Mouse (Mus musculus): ENCODE results near the gene Gm20388. TPM values are rescaled to one million over a fixed set of nuclear protein-coding genes. Genes with fewer than 3 reads are reported as not detected.

Gene Gm20388
- polyA plus RNA-seq, 1 experiment from 2014 or later = 47.1 TPM

- 69% methylated on average over 7 of the region's 7 CpGs for WGBS (ENCODE audit: missing documents)
- no peak overlapping the region for H3K27ac ChIP-seq
- no peaks in the 10 kb centered on the region for H3K79me2 ChIP-seq (ENCODE audit: inconsistent target)
- no peaks in the 10 kb centered on the region for H3K36me3 ChIP-seq (ENCODE audit: inconsistent target)
- H3K4me3 ChIP-seq (ENCODE audit: inconsistent target) = no peak overlapping the region
Measured at GRCm38 (mm10) chr8:120404609-120405036, 494.0 kb downstream of the Gm20388 start.

GRCm38 (mm10) chr8:120406008-120406632, 495.5 kb downstream of the Gm20388 start:
- 64% methylated on average over 12 of the region's 12 CpGs for WGBS (ENCODE audit: missing documents)
- H3K4me3 ChIP-seq (ENCODE audit: inconsistent target) = no peak overlapping the region
- H3K27ac ChIP-seq = no peak overlapping the region

GRCm38 (mm10) chr8:120407701-120408240, 497.1 kb downstream of the Gm20388 start:
- 63% methylated on average over 9 of the region's 9 CpGs for WGBS (ENCODE audit: missing documents)
- no peak overlapping the region for H3K4me3 ChIP-seq (ENCODE audit: inconsistent target)
- H3K79me2 ChIP-seq (ENCODE audit: inconsistent target) = no peaks in the 10 kb centered on the region
- no peak overlapping the region for H3K27ac ChIP-seq
- no peaks in the 10 kb centered on the region for H3K36me3 ChIP-seq (ENCODE audit: inconsistent target)

More at GRCm38 (mm10) chr8:120406008-120406632, 495.5 kb downstream of the Gm20388 start:
- no peaks in the 10 kb centered on the region for H3K36me3 ChIP-seq (ENCODE audit: inconsistent target)
- no peaks in the 10 kb centered on the region for H3K79me2 ChIP-seq (ENCODE audit: inconsistent target)

- Histone ChIP-seq H3K4me3 (ENCODE audit: inconsistent target) (no peak overlapping the region), H3K36me3 (ENCODE audit: inconsistent target) (no peaks in the 10 kb centered on the region), H3K27ac (no peak overlapping the region), H3K79me2 (ENCODE audit: inconsistent target) (no peaks in the 10 kb centered on the region)
- 72% methylated on average over 14 of the region's 14 CpGs for WGBS (ENCODE audit: missing documents)
Measured at GRCm38 (mm10) chr8:120408241-120409215, 497.9 kb downstream of the Gm20388 start.

DNA sequence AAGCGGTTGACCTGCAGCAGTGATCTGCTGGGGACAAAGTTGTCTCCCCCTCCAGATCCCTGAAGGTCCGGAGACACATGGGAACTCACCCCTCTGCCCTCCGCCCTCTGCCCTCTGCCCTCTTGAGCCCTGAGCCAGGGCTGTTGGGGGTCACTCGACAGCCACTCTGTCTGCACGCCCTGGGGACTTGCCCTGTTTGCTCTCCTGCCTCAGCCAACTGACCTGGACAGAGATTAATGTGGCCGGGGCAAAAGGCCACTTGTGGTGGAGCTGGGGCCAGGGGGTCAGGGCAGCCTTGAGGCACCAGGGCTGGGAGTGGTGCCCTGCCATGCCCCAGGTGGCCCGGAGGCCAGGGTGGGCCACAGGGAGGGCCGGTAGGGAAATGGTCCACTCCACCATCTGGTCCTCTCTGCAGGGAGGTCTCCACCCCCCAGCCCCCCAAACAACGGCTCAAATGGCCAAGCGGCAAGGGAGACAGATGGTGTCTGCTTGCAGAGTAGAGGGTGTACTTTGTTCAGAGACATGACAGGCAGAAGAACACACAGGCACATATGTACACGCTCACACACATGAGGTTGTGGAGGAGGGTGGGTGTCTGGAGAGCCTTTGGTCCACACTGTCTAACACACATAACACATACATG, 498.9 kb downstream of the Gm20388 start:
- no peak overlapping the region for H3K4me3 ChIP-seq (ENCODE audit: inconsistent target)

DNA sequence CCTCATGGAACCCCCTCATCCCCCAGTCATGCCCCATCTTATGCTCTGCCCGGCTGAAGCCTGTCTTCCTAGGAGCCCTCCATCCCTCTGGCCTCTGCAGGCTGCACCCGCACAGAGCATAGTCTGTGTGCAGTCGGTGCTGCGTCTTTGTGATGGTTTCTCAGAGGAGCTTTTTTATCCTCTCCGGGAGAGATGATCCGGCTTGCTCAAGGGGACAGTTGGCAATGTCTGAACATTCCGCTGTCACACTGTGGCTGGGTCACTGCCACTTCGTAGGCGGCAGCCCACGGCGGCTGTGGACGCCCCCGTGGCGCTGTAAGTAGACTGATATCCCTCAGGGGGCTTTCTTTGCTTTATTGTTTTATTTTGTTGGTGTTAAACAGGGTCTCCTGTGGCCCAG, 500.4 kb downstream of the Gm20388 start:
- Histone ChIP-seq H3K79me2 (ENCODE audit: inconsistent target) (no peaks in the 10 kb centered on the region), H3K36me3 (ENCODE audit: inconsistent target) (no peaks in the 10 kb centered on the region)

More for the DNA sequence above, 498.9 kb downstream of the Gm20388 start:
- no peak overlapping the region for H3K27ac ChIP-seq
- WGBS (ENCODE audit: missing documents) = 95% methylated on average over 10 of the region's 11 CpGs
- H3K79me2 ChIP-seq (ENCODE audit: inconsistent target) = no peaks in the 10 kb centered on the region
- H3K36me3 ChIP-seq (ENCODE audit: inconsistent target) = no peaks in the 10 kb centered on the region

GRCm38 (mm10) chr8:120411862-120412261, 501.2 kb downstream of the Gm20388 start:
- WGBS (ENCODE audit: missing documents) = 93% methylated on average over 8 of the region's 8 CpGs

More for the DNA sequence above, 500.4 kb downstream of the Gm20388 start:
- Histone ChIP-seq H3K4me3 (ENCODE audit: inconsistent target) (no peak overlapping the region), H3K27ac (no peak overlapping the region)
- WGBS (ENCODE audit: missing documents) = 92% methylated on average over 12 of the region's 14 CpGs

GRCm38 (mm10) chr8:120412357-120412756, 501.7 kb downstream of the Gm20388 start:
- H3K27ac ChIP-seq = no peak overlapping the region
- WGBS (ENCODE audit: missing documents) = 92% methylated on average over 4 of the region's 4 CpGs
- no peak overlapping the region for H3K4me3 ChIP-seq (ENCODE audit: inconsistent target)
- no peaks in the 10 kb centered on the region for H3K36me3 ChIP-seq (ENCODE audit: inconsistent target)
- H3K79me2 ChIP-seq (ENCODE audit: inconsistent target) = no peaks in the 10 kb centered on the region

More at GRCm38 (mm10) chr8:120411862-120412261, 501.2 kb downstream of the Gm20388 start:
- no peak overlapping the region for H3K27ac ChIP-seq
- H3K4me3 ChIP-seq (ENCODE audit: inconsistent target) = no peak overlapping the region
- H3K36me3 ChIP-seq (ENCODE audit: inconsistent target) = no peaks in the 10 kb centered on the region
- no peaks in the 10 kb centered on the region for H3K79me2 ChIP-seq (ENCODE audit: inconsistent target)

DNA sequence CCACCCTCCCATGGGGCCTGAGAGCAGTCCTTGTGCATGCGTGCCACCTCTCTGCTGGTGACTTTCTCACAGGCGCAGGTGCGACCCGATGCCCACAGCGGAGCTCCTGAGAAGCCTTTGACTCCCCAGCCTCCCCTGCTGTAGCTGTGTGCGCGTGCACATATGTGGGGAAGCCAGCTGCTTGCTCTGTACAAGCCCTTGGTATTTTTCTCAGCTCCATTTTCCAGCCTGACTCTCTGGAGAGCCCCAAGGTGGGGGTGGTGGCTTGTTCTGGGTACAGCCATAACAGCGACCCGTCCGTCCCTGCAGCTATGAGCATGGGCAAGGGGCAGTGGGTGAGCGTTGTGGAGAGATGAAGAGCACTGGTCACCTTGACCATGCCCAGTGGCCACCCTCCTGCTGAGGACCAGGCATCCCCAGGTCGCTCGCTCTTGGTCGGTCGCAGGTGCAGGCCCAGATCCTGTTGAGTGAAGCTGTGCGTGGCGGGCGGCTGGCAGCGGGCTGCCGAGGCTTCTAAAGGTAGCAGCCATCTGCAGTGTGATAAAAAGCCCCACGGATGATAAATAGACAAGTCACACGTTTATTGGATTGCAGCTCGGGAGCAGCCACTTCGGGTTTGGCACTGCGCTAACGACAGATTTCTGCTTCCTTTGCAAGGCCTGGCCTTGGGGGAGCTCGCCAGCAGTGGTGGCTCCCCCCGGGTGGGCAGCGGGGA, 502.4 kb downstream of the Gm20388 start:
- H3K36me3 ChIP-seq (ENCODE audit: inconsistent target) = no peaks in the 10 kb centered on the region
- 82% methylated on average over 29 of the region's 29 CpGs for WGBS (ENCODE audit: missing documents)
- H3K79me2 ChIP-seq (ENCODE audit: inconsistent target) = no peaks in the 10 kb centered on the region
- no peak overlapping the region for H3K4me3 ChIP-seq (ENCODE audit: inconsistent target)
- H3K27ac ChIP-seq = no peak overlapping the region

DNA sequence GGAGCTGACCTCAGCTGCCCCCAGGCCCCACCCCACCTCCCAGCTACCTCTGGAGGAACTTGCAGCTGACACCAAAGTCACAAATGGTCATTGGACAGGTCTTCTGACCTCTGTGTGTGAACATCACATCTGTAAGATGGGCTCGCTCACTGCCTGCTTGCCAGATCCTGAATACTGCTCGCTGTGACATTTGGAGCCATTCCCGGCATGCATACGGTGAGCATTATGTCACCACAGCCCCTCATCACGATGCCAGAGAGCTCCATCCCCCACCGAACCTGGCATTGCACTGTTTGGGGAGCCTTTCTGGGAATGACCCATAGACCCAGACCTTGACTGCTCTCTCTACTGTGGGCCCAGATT, 503.0 kb downstream of the Gm20388 start:
- 93% methylated on average over 6 of the region's 6 CpGs for WGBS (ENCODE audit: missing documents)
- Histone ChIP-seq H3K36me3 (ENCODE audit: inconsistent target) (no peaks in the 10 kb centered on the region), H3K4me3 (ENCODE audit: inconsistent target) (no peak overlapping the region), H3K79me2 (ENCODE audit: inconsistent target) (no peaks in the 10 kb centered on the region), H3K27ac (no peak overlapping the region)

DNA sequence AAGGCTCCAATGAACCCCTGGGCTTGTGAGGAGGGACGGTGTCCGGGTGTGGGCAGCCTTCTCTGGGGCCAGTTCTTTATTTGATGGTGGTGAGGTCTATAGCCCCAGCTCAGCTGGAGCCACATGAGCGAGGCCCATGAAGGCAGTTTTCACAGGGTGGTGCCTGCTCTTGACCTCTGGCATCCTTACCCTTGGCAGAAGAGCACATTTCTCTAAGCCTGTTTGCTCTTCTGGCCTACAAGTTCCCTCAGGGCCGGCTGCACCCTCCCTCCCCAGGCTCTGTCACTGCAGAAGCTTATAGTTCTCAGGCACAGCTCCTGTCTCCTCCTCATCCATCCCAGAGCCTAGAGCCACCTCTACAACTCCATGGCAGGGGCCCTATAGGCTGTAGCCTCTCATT, 503.6 kb downstream of the Gm20388 start:
- H3K79me2 ChIP-seq (ENCODE audit: inconsistent target) = no peaks in the 10 kb centered on the region
- H3K36me3 ChIP-seq (ENCODE audit: inconsistent target) = no peaks in the 10 kb centered on the region
- H3K4me3 ChIP-seq (ENCODE audit: inconsistent target) = no peak overlapping the region
- 93% methylated on average over 4 of the region's 4 CpGs for WGBS (ENCODE audit: missing documents)
- no peak overlapping the region for H3K27ac ChIP-seq

- no peaks in the 10 kb centered on the region for H3K79me2 ChIP-seq (ENCODE audit: inconsistent target)
- H3K36me3 ChIP-seq (ENCODE audit: inconsistent target) = no peaks in the 10 kb centered on the region
- H3K4me3 ChIP-seq (ENCODE audit: inconsistent target) = no peak overlapping the region
- 90% methylated on average over 5 of the region's 11 CpGs for WGBS (ENCODE audit: missing documents)
- H3K27ac ChIP-seq = no peak overlapping the region
Measured at GRCm38 (mm10) chr8:120415474-120415873, 504.8 kb downstream of the Gm20388 start.

- Histone ChIP-seq H3K4me3 (ENCODE audit: inconsistent target) (no peak overlapping the region), H3K36me3 (ENCODE audit: inconsistent target) (no peaks in the 10 kb centered on the region), H3K79me2 (ENCODE audit: inconsistent target) (no peaks in the 10 kb centered on the region), H3K27ac (no peak overlapping the region)
- 58% methylated on average over 6 of the region's 8 CpGs for WGBS (ENCODE audit: missing documents)
Measured at GRCm38 (mm10) chr8:120416173-120416521, 505.5 kb downstream of the Gm20388 start.

Data from macrophage (primary cell).